Mouse (Mus musculus) thymus, adult 2 months (tissue): ENCODE measurements around the gene Cd55. TPM values are rescaled to one million over a fixed set of nuclear protein-coding genes. Genes with fewer than 3 reads are reported as not detected.
A peak's percentile ranks its signal among the peaks of the same experiment; 100 is the strongest.

Experiments used
- DNase-seq: peaks from one replicate; pipeline ENCODE4 v3.0.0; 2021
- H3K27ac ChIP-seq: fragments of 200-500 bp; 2 replicates; pipeline ENCODE4 v1.5.1; 2012; ENCODE audit warnings: low read length, control low read depth; ENCODE audit not compliant: control insufficient read depth, insufficient read depth
- H3K27me3 ChIP-seq: fragments of 200-500 bp; 2 replicates; pipeline ENCODE4 v1.6.1; 2012; ENCODE audit warnings: mild to moderate bottlenecking, low read length, moderate library complexity, mixed read lengths; ENCODE audit not compliant: control insufficient read depth, insufficient read depth
- H3K36me3 ChIP-seq: fragments of 200-500 bp; 2 replicates; pipeline ENCODE4 v1.6.1; 2012; ENCODE audit warnings: mild to moderate bottlenecking, low read length, moderate library complexity; ENCODE audit not compliant: control insufficient read depth, insufficient read depth
- H3K4me1 ChIP-seq: fragments of 200-500 bp; replicated peaks from 2 replicates; pipeline ENCODE4 v1.6.1; 2012; ENCODE audit warnings: low read length; ENCODE audit not compliant: control insufficient read depth, insufficient read depth
- H3K4me3 ChIP-seq: fragments of 200-500 bp; 2 replicates; pipeline ENCODE4 v1.5.1; 2012; ENCODE audit warnings: mild to moderate bottlenecking, low read length, control low read depth, moderate library complexity; ENCODE audit not compliant: control insufficient read depth, insufficient read depth
- CTCF ChIP-seq: fragments of 200-500 bp; IDR thresholded peaks from 2 replicates; pipeline ENCODE4 v1.5.1; 2012; ENCODE audit warnings: mild to moderate bottlenecking, control low read depth, low read length, moderate library complexity, borderline replicate concordance; ENCODE audit not compliant: control insufficient read depth, poor library complexity, insufficient read depth; ENCODE audit errors: extremely low read depth
- POLR2A ChIP-seq: fragments of 200-500 bp; IDR thresholded peaks from 2 replicates; pipeline ENCODE4 v1.6.1; 2012; ENCODE audit warnings: mild to moderate bottlenecking, low read length, control low read depth, moderate library complexity; ENCODE audit not compliant: control insufficient read depth, poor library complexity, insufficient read depth; ENCODE audit errors: extremely low read depth
- WGBS: fragments of 180-500 bp; shearing (Covaris S2); methylation state at CpG from one replicate; pipeline ENCODE4 v1.1.7; 2018; 5-methylcytosine and 5-hydroxymethylcytosine counted together
- polyA plus RNA-seq: library from polyadenylated mRNA; depleted of rRNA; stranded (reverse); fragments of >200 nt; gene quantifications from 2 replicates; pipeline ENCODE4 v1.2.3, GENCODE M21; 2012

Gene Cd55
- polyA plus RNA-seq, 1 experiment, result 3.4 TPM

- Histone ChIP-seq H3K4me3 (no peak overlapping the region), H3K27ac (no peak overlapping the region), H3K36me3 (no peaks in the 10 kb centered on the region), H3K27me3 (no peaks in the 10 kb centered on the region), H3K4me1 (no peaks in the 10 kb centered on the region)
- TF ChIP-seq POLR2A, result no peak
- TF ChIP-seq CTCF, result no peak
- no peak for DNase-seq
These were observed 35.8 kb upstream of the Cd55 start for GRCm38 (mm10) chr1:130498331-130498730.

- Histone ChIP-seq H3K27ac (no peak overlapping the region), H3K4me3 (no peak overlapping the region), H3K27me3 (no peaks in the 10 kb centered on the region), H3K4me1 (no peaks in the 10 kb centered on the region), H3K36me3 (no peaks in the 10 kb centered on the region)
- TF ChIP-seq POLR2A, result no peak
- TF ChIP-seq CTCF, result no peak
- 90% methylated on average over 10 of the region's 10 CpGs for WGBS
- DNase-seq, result no peak
These were observed 24.4 kb upstream of the Cd55 start for GRCm38 (mm10) chr1:130486816-130487545.

GRCm38 (mm10) chr1:130485828-130486620 lies 23.5 kb upstream of the Cd55 start:
- Histone ChIP-seq H3K4me3 (no peak overlapping the region), H3K27ac (no peak overlapping the region), H3K36me3 (no peaks in the 10 kb centered on the region), H3K27me3 (no peaks in the 10 kb centered on the region), H3K4me1 (no peaks in the 10 kb centered on the region)
- TF ChIP-seq POLR2A, result no peak
- no peak for TF ChIP-seq CTCF
- 92% methylated on average over 10 of the region's 10 CpGs for WGBS
- DNase-seq, result no peak

GRCm38 (mm10) chr1:130485376-130485775 lies 22.8 kb upstream of the Cd55 start:
- H3K27ac ChIP-seq, result no peak overlapping the region

GRCm38 (mm10) chr1:130474936-130475335 lies 12.4 kb upstream of the Cd55 start:
- Histone ChIP-seq H3K4me3 (no peak overlapping the region), H3K4me1 (peaks cover 3% of the 10 kb centered on the region), H3K36me3 (no peaks in the 10 kb centered on the region), H3K27me3 (no peaks in the 10 kb centered on the region), H3K27ac (no peak overlapping the region)
- DNase-seq, result peak; percentile 22
- 27% methylated on average over 6 of the region's 6 CpGs for WGBS
- TF ChIP-seq POLR2A, result no peak
- TF ChIP-seq CTCF, result no peak

More at GRCm38 (mm10) chr1:130485376-130485775, 22.8 kb upstream of the Cd55 start:
- Histone ChIP-seq H3K27me3 (no peaks in the 10 kb centered on the region), H3K36me3 (no peaks in the 10 kb centered on the region), H3K4me3 (no peak overlapping the region), H3K4me1 (no peaks in the 10 kb centered on the region)
- TF ChIP-seq CTCF (no peak), POLR2A (no peak)
- WGBS, result 88% methylated on average over 2 of the region's 2 CpGs
- no peak for DNase-seq

- H3K4me3 ChIP-seq, result no peak overlapping the region
- H3K27ac ChIP-seq, result no peak overlapping the region
- no peaks in the 10 kb centered on the region for H3K36me3 ChIP-seq
- H3K27me3 ChIP-seq, result no peaks in the 10 kb centered on the region
- no peak for DNase-seq
- peaks cover 3% of the 10 kb centered on the region for H3K4me1 ChIP-seq
- TF ChIP-seq CTCF (no peak), POLR2A (no peak)
- WGBS, result 0% methylated on average over 1 of the region's 1 CpGs
These were observed 11.7 kb upstream of the Cd55 start for GRCm38 (mm10) chr1:130474226-130474625.

GRCm38 (mm10) chr1:130470074-130470473 lies 7.5 kb upstream of the Cd55 start:
- peaks cover 3% of the 10 kb centered on the region for H3K4me1 ChIP-seq
- DNase-seq, result no peak
- no peaks in the 10 kb centered on the region for H3K27me3 ChIP-seq
- 91% methylated on average over 4 of the region's 4 CpGs for WGBS
- no peak overlapping the region for H3K27ac ChIP-seq
- TF ChIP-seq CTCF (no peak), POLR2A (no peak)
- no peaks in the 10 kb centered on the region for H3K36me3 ChIP-seq
- no peak overlapping the region for H3K4me3 ChIP-seq
